Mouse (Mus musculus) neural tube, embryonic 13.5 days (tissue): ENCODE measurements at regions not wholly inside any gene's neighbourhood (a gene's known extent, or its start where the extent isn't known, plus 50 kb on each side); places are given as distances from the start of the nearest gene placed in this dataset.
"Not testable (repeated sequence)": the region's sequence is repeated elsewhere in the genome, so short reads cannot be mapped to it uniquely, and the experiment has no call there.

Source experiments
- ATAC-seq: fragments of 200-750 bp; cut with Nextera tagmentation; 2 replicates; pipeline ENCODE4 v1.8.0; 2017; ENCODE audit warnings: low read depth, mild to moderate bottlenecking, moderate TSS enrichment, moderate library complexity
- H3K27ac ChIP-seq: fragments of 300-500 bp; sonication (generic); replicated peaks from 2 replicates; pipeline ENCODE4 v1.5.1; 2015; ENCODE audit warnings: moderate library complexity, mild to moderate bottlenecking, inconsistent platforms
- H3K27me3 ChIP-seq: fragments of 300-500 bp; sonication (generic); 2 replicates; pipeline ENCODE4 v1.6.1; 2015; ENCODE audit warnings: mild to moderate bottlenecking, inconsistent platforms
- H3K36me3 ChIP-seq: fragments of 300-500 bp; sonication (generic); 2 replicates; pipeline ENCODE4 v1.6.1; 2015; ENCODE audit warnings: mild to moderate bottlenecking, inconsistent platforms
- H3K4me1 ChIP-seq: fragments of 300-500 bp; sonication (generic); replicated peaks from 2 replicates; pipeline ENCODE4 v1.6.1; 2015; ENCODE audit warnings: inconsistent platforms
- H3K4me2 ChIP-seq: fragments of 300-500 bp; sonication (generic); 2 replicates; pipeline ENCODE4 v1.6.1; 2015; ENCODE audit warnings: inconsistent platforms, mild to moderate bottlenecking, moderate library complexity
- H3K4me3 ChIP-seq: fragments of 300-500 bp; sonication (generic); 2 replicates; pipeline ENCODE4 v1.5.1; 2015; ENCODE audit warnings: mild to moderate bottlenecking, inconsistent platforms
- H3K9ac ChIP-seq: fragments of 300-500 bp; sonication (generic); 2 replicates; pipeline ENCODE4 v1.6.1; 2015; ENCODE audit warnings: moderate library complexity, mild to moderate bottlenecking, inconsistent platforms
- H3K9me3 ChIP-seq: fragments of 300-500 bp; sonication (generic); 2 replicates; pipeline ENCODE4 v1.6.1; 2016; ENCODE audit warnings: inconsistent platforms
- WGBS: fragments of 180-500 bp; shearing (Covaris S2); methylation state at CpG from one replicate; pipeline ENCODE4 v1.1.7; 2015; 5-methylcytosine and 5-hydroxymethylcytosine counted together

GRCm38 (mm10) chr14:18511094-18511493, 179.4 kb upstream of the Ube2e1 start:
- Histone ChIP-seq H3K27me3 (no peaks in the 10 kb centered on the region), H3K9me3 (no peaks in the 10 kb centered on the region), H3K36me3 (no peaks in the 10 kb centered on the region), H3K4me3 (no peak overlapping the region), H3K9ac (no peak overlapping the region), H3K27ac (no peak overlapping the region), H3K4me2 (no peak overlapping the region), H3K4me1 (no peaks in the 10 kb centered on the region)
- no peak for ATAC-seq

GRCm38 (mm10) chr14:18508359-18508647, 176.6 kb upstream of the Ube2e1 start:
- Histone ChIP-seq H3K27me3 (no peaks in the 10 kb centered on the region), H3K9me3 (no peaks in the 10 kb centered on the region), H3K4me1 (no peaks in the 10 kb centered on the region), H3K9ac (no peak overlapping the region), H3K4me2 (no peak overlapping the region), H3K27ac (no peak overlapping the region), H3K4me3 (no peak overlapping the region), H3K36me3 (no peaks in the 10 kb centered on the region)
- ATAC-seq: no peak
- 43% methylated on average over 1 of the region's 1 CpGs for WGBS

GRCm38 (mm10) chr14:18507582-18508358, 176.1 kb upstream of the Ube2e1 start:
- no peaks in the 10 kb centered on the region for H3K9me3 ChIP-seq
- no peak overlapping the region for H3K27ac ChIP-seq
- 53% methylated on average over 3 of the region's 3 CpGs for WGBS
- H3K4me3 ChIP-seq: no peak overlapping the region
- H3K9ac ChIP-seq: no peak overlapping the region
- no peaks in the 10 kb centered on the region for H3K27me3 ChIP-seq
- ATAC-seq: no peak
- no peak overlapping the region for H3K4me2 ChIP-seq
- H3K4me1 ChIP-seq: no peaks in the 10 kb centered on the region
- H3K36me3 ChIP-seq: no peaks in the 10 kb centered on the region

GRCm38 (mm10) chr14:18506168-18506567, 174.5 kb upstream of the Ube2e1 start:
- Histone ChIP-seq H3K9ac (no peak overlapping the region), H3K4me3 (no peak overlapping the region), H3K4me1 (no peaks in the 10 kb centered on the region), H3K27me3 (no peaks in the 10 kb centered on the region), H3K36me3 (no peaks in the 10 kb centered on the region), H3K9me3 (no peaks in the 10 kb centered on the region), H3K4me2 (no peak overlapping the region), H3K27ac (no peak overlapping the region)
- 70% methylated on average over 4 of the region's 4 CpGs for WGBS
- no peak for ATAC-seq

GRCm38 (mm10) chr14:18500249-18500832, 168.7 kb upstream of the Ube2e1 start:
- ATAC-seq: no peak

GRCm38 (mm10) chr14:18494048-18494447, 162.4 kb upstream of the Ube2e1 start:
- WGBS: 87% methylated on average over 1 of the region's 1 CpGs
- no peak overlapping the region for H3K9ac ChIP-seq
- H3K27me3 ChIP-seq: no peaks in the 10 kb centered on the region
- H3K27ac ChIP-seq: no peak overlapping the region
- no peaks in the 10 kb centered on the region for H3K36me3 ChIP-seq
- no peak overlapping the region for H3K4me2 ChIP-seq
- no peaks in the 10 kb centered on the region for H3K4me1 ChIP-seq
- no peak overlapping the region for H3K4me3 ChIP-seq
- no peaks in the 10 kb centered on the region for H3K9me3 ChIP-seq
- no peak for ATAC-seq

More at GRCm38 (mm10) chr14:18500249-18500832, 168.7 kb upstream of the Ube2e1 start:
- Histone ChIP-seq H3K4me2 (no peak overlapping the region), H3K27me3 (no peaks in the 10 kb centered on the region), H3K4me3 (no peak overlapping the region), H3K27ac (no peak overlapping the region), H3K9me3 (no peaks in the 10 kb centered on the region), H3K36me3 (no peaks in the 10 kb centered on the region), H3K4me1 (no peaks in the 10 kb centered on the region), H3K9ac (no peak overlapping the region)

GRCm38 (mm10) chr14:18486132-18486800, 154.6 kb upstream of the Ube2e1 start:
- Histone ChIP-seq H3K9ac (no peak overlapping the region), H3K4me3 (no peak overlapping the region), H3K27me3 (no peaks in the 10 kb centered on the region), H3K4me1 (no peaks in the 10 kb centered on the region), H3K27ac (no peak overlapping the region), H3K4me2 (no peak overlapping the region), H3K36me3 (no peaks in the 10 kb centered on the region), H3K9me3 (no peaks in the 10 kb centered on the region)
- ATAC-seq: peak; percentile 50; the same call in 1 of the 2 replicates
- 45% methylated on average over 4 of the region's 4 CpGs for WGBS

- Histone ChIP-seq H3K9ac (no peak overlapping the region), H3K36me3 (no peaks in the 10 kb centered on the region), H3K4me3 (no peak overlapping the region), H3K27ac (no peak overlapping the region), H3K27me3 (no peaks in the 10 kb centered on the region), H3K9me3 (no peaks in the 10 kb centered on the region), H3K4me1 (no peaks in the 10 kb centered on the region), H3K4me2 (no peak overlapping the region)
- no peak for ATAC-seq
These were observed 153.9 kb upstream of the Ube2e1 start for GRCm38 (mm10) chr14:18485526-18485925.

GRCm38 (mm10) chr14:18476795-18477320, 145.2 kb upstream of the Ube2e1 start:
- Histone ChIP-seq H3K27me3 (no peaks in the 10 kb centered on the region), H3K27ac (no peak overlapping the region), H3K4me2 (no peak overlapping the region), H3K36me3 (no peaks in the 10 kb centered on the region), H3K4me1 (no peaks in the 10 kb centered on the region), H3K9me3 (no peaks in the 10 kb centered on the region), H3K4me3 (no peak overlapping the region), H3K9ac (no peak overlapping the region)
- WGBS: 90% methylated on average over 3 of the region's 3 CpGs
- ATAC-seq: no peak

- 77% methylated on average over 3 of the region's 3 CpGs for WGBS
- Histone ChIP-seq H3K27ac (no peak overlapping the region), H3K9me3 (no peaks in the 10 kb centered on the region), H3K36me3 (no peaks in the 10 kb centered on the region), H3K4me1 (no peaks in the 10 kb centered on the region), H3K4me2 (no peak overlapping the region), H3K4me3 (no peak overlapping the region), H3K9ac (no peak overlapping the region), H3K27me3 (no peaks in the 10 kb centered on the region)
- ATAC-seq: no peak
These were observed 137.0 kb upstream of the Ube2e1 start for GRCm38 (mm10) chr14:18468611-18469010.

GRCm38 (mm10) chr14:18466864-18467263, 135.2 kb upstream of the Ube2e1 start:
- not testable (repeated sequence) for H3K27ac ChIP-seq, H3K27me3 ChIP-seq, H3K4me2 ChIP-seq, H3K9ac ChIP-seq, H3K9me3 ChIP-seq, H3K36me3 ChIP-seq, ATAC-seq, H3K4me3 ChIP-seq, H3K4me1 ChIP-seq
- 74% methylated on average over 4 of the region's 4 CpGs for WGBS

- not testable (repeated sequence) for H3K36me3 ChIP-seq, H3K4me1 ChIP-seq, H3K27ac ChIP-seq, H3K4me3 ChIP-seq, H3K4me2 ChIP-seq, ATAC-seq, H3K9me3 ChIP-seq, H3K27me3 ChIP-seq, H3K9ac ChIP-seq
- 21% methylated on average over 5 of the region's 5 CpGs for WGBS
These were observed 132.5 kb upstream of the Ube2e1 start for GRCm38 (mm10) chr14:18464199-18464598.
